Mouse (Mus musculus): ENCODE data around the gene Hoxc13. TPM values are rescaled to one million over a fixed set of nuclear protein-coding genes. Genes with fewer than 3 reads are reported as not detected.

Gene Hoxc13
- total and polyA plus RNA-seq, 3 experiments, result not detected

DNA sequence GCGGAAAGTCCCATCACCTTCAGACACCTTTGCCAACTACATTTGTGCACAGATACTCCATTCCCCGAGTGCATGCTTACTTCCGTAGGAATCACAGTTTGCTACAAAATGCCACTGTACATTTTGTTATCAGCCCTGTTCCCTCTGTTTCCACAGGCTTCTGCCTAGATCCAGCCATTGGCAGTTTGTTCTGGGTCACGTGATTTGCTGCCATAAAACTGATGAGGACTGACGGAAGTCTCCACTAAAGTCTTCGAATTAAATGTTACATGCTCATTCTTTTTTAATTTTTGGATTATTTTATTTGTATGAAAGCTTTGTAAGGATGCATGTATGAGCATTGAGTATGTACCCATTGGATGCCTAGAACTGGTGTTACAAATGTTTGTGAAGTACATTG, 25.8 kb upstream of the Hoxc13 start:
- Histone ChIP-seq H3K27ac (ENCODE audit: control insufficient read depth, low read depth, low read length) (no peak overlapping the region), H3K36me3 (ENCODE audit: control insufficient read depth in 1 of 2, insufficient read depth in 2 of 2, low read length in 2 of 2) (no peaks in the 10 kb centered on the region), H3K9ac (ENCODE audit: control insufficient read depth, low read depth, low read length, poor library complexity, severe bottlenecking) (no peak overlapping the region), H3K4me3 (ENCODE audit: control insufficient read depth in 1 of 2, insufficient read depth in 1 of 2, low read depth in 2 of 2, low read length in 2 of 2) (no peak overlapping the region), H3K4me1 (ENCODE audit: control insufficient read depth in 1 of 2, insufficient read depth in 2 of 2, low read length in 2 of 2) (no peaks in the 10 kb centered on the region; a peak in 1 of 4 replicates), H3K9me3 (replicated peaks; ENCODE audit: insufficient read depth, low read length) (no peaks in the 10 kb centered on the region), H3K27me3 (ENCODE audit: control insufficient read depth in 1 of 2, insufficient read depth in 2 of 2, low read length in 2 of 2) (peaks cover 30 to 33% of the 10 kb centered on the region in 2 experiments), H3K79me2 (ENCODE audit: control insufficient read depth, insufficient read depth, low read length, poor library complexity) (no peaks in the 10 kb centered on the region)
- TF ChIP-seq JUND (IDR thresholded peaks at IDR 0.05; ENCODE audit: low read depth, low read length) (no peak), USF1 (IDR thresholded peaks at IDR 0.05; ENCODE audit: low read depth, low read length) (peak; percentile 72)
- no peak for DNase-seq (ENCODE audit: low read depth, low spot score)

DNA sequence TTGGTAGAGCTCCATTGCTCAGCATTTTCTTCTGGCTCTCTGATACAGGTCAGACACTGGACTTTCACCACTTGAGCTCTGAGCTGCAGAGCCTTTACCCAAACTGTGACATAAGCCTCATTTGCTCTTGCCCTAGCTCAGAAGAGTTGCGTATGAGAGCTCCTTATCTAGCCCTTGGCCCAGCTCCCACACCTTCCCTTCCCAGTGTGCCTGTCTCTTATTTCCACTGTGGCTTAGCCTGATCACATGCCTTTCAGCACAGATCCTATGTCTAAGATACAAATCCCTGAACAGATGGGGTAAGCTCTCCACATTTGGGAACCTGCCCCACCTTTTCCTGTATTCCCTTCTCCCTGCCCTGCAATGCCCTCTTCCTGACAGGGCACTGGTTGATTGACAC, 16.0 kb upstream of the Hoxc13 start:
- no peaks in the 10 kb centered on the region for H3K9me3 ChIP-seq (replicated peaks; ENCODE audit: insufficient read depth, low read length)
- H3K4me3 ChIP-seq (ENCODE audit: control insufficient read depth in 1 of 2, insufficient read depth in 1 of 2, low read depth in 2 of 2, low read length in 2 of 2), result no peak overlapping the region
- H3K36me3 ChIP-seq (ENCODE audit: control insufficient read depth in 1 of 2, insufficient read depth in 2 of 2, low read length in 2 of 2), result no peaks in the 10 kb centered on the region
- peaks cover 2 to 6% of the 10 kb centered on the region in 2 experiments; a peak in 2 of 4 replicates for H3K4me1 ChIP-seq (ENCODE audit: control insufficient read depth in 1 of 2, insufficient read depth in 2 of 2, low read length in 2 of 2)
- no peak for TF ChIP-seq POLR2AphosphoS5 (IDR thresholded peaks at IDR 0.05; ENCODE audit: borderline replicate concordance, low read depth, low read length)
- TF ChIP-seq NELFE (IDR thresholded peaks at IDR 0.05; ENCODE audit: low read depth, low read length), result no peak
- TF ChIP-seq GATA1 (IDR thresholded peaks at IDR 0.05; ENCODE audit: low read depth, low read length), result 0 out of 2 replicates have a peak, but pooled peaks have one; percentile 20
- no peak for TF ChIP-seq JUND (IDR thresholded peaks at IDR 0.05; ENCODE audit: low read depth, low read length)
- peak; percentile 31; the same call in 1 of the 2 replicates for TF ChIP-seq USF1 (IDR thresholded peaks at IDR 0.05; ENCODE audit: low read depth, low read length)
- no peak overlapping the region for H3K27ac ChIP-seq (ENCODE audit: control insufficient read depth, low read depth, low read length)
- DNase-seq (ENCODE audit: low read depth, low spot score), result peak; percentile 44
- H3K79me2 ChIP-seq (ENCODE audit: control insufficient read depth, insufficient read depth, low read length, poor library complexity), result no peaks in the 10 kb centered on the region
- H3K27me3 ChIP-seq (ENCODE audit: control insufficient read depth in 1 of 2, insufficient read depth in 2 of 2, low read length in 2 of 2), result peaks cover 10 to 38% of the 10 kb centered on the region in 2 experiments
- H3K9ac ChIP-seq (ENCODE audit: control insufficient read depth, low read depth, low read length, poor library complexity, severe bottlenecking), result no peak overlapping the region

DNA sequence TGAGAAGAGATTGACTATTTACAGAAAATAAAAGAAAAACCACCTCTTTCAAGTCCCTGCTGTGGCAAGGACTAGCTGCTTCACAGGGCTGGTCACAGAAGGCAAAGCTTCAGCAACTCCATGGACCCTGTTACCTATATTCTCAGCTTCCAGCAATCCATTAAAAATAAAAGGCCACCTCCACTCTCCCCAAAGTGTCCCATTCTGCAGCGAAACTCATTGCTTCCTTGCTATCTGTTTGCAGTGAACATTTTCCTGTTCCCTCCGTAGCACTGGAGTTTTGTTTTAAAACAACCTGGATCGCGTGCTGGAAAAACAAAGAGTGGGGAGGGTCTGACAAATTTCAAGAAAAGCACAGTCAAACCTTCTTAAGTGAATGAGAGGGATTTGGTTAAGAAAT, 11.4 kb upstream of the Hoxc13 start:
- Histone ChIP-seq H3K9ac (ENCODE audit: control insufficient read depth, low read depth, low read length, poor library complexity, severe bottlenecking) (no peak overlapping the region), H3K4me1 (ENCODE audit: control insufficient read depth in 1 of 2, insufficient read depth in 2 of 2, low read length in 2 of 2) (peaks cover 2 to 6% of the 10 kb centered on the region in 2 experiments; a peak in 2 of 4 replicates), H3K79me2 (ENCODE audit: control insufficient read depth, insufficient read depth, low read length, poor library complexity) (no peaks in the 10 kb centered on the region), H3K36me3 (ENCODE audit: control insufficient read depth in 1 of 2, insufficient read depth in 2 of 2, low read length in 2 of 2) (no peaks in the 10 kb centered on the region), H3K27ac (ENCODE audit: control insufficient read depth, low read depth, low read length) (no peak overlapping the region), H3K4me3 (ENCODE audit: control insufficient read depth in 1 of 2, insufficient read depth in 1 of 2, low read depth in 2 of 2, low read length in 2 of 2) (no peak overlapping the region), H3K9me3 (replicated peaks; ENCODE audit: insufficient read depth, low read length) (no peaks in the 10 kb centered on the region), H3K27me3 (ENCODE audit: control insufficient read depth in 1 of 2, insufficient read depth in 2 of 2, low read length in 2 of 2) (peaks cover 19 to 46% of the 10 kb centered on the region in 2 experiments)
- no peak for DNase-seq (ENCODE audit: low read depth, low spot score)
- no peak for TF ChIP-seq USF2 (IDR thresholded peaks at IDR 0.05; ENCODE audit: borderline replicate concordance in 1 of 2, insufficient read depth in 1 of 2, low read depth in 1 of 2, low read length in 2 of 2)

DNA sequence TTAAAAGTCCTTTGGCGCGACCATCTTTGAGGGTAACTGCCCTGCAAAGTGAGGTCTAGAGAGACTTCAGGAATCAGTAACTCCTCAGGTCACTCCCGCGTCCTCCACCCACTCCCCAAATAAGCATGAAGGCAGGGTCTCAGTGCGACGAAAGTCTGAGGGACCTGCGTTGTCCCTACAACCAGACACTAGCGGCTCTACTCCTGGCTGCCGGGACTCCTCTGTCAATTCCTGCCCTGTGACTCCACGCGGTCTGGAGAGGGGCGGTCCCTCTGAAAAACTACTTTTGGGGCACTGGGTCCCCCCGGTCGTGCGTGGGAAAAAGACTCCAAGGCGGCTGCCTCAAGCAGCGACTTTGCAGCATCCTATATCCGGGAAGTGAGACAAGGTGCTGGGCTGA, 10.9 kb upstream of the Hoxc13 start:
- H3K27ac ChIP-seq (ENCODE audit: control insufficient read depth, low read depth, low read length), result no peak overlapping the region
- no peaks in the 10 kb centered on the region for H3K36me3 ChIP-seq (ENCODE audit: control insufficient read depth in 1 of 2, insufficient read depth in 2 of 2, low read length in 2 of 2)
- H3K4me1 ChIP-seq (ENCODE audit: control insufficient read depth in 1 of 2, insufficient read depth in 2 of 2, low read length in 2 of 2), result 0 out of 4 replicates have a peak, but pooled peaks cover 0 to 2% of the 10 kb centered on the region in 2 experiments
- H3K9me3 ChIP-seq (replicated peaks; ENCODE audit: insufficient read depth, low read length), result no peaks in the 10 kb centered on the region
- no peaks in the 10 kb centered on the region for H3K79me2 ChIP-seq (ENCODE audit: control insufficient read depth, insufficient read depth, low read length, poor library complexity)
- no peak overlapping the region for H3K4me3 ChIP-seq (ENCODE audit: control insufficient read depth in 1 of 2, insufficient read depth in 1 of 2, low read depth in 2 of 2, low read length in 2 of 2)
- TF ChIP-seq ZKSCAN1 (IDR thresholded peaks at IDR 0.05; ENCODE audit: low read depth, low read length), result no peak
- TF ChIP-seq ELF1 (IDR thresholded peaks at IDR 0.05; ENCODE audit: low read depth, low read length), result no peak
- TF ChIP-seq BHLHE40 (IDR thresholded peaks at IDR 0.05; ENCODE audit: borderline replicate concordance, low read depth, low read length), result no peak
- TF ChIP-seq MAZ (IDR thresholded peaks at IDR 0.05; ENCODE audit: low read depth, low read length), result no peak
- TF ChIP-seq ETS1 (IDR thresholded peaks at IDR 0.05; ENCODE audit: low read depth, low read length), result no peak
- no peak for TF ChIP-seq HCFC1 (IDR thresholded peaks at IDR 0.05; ENCODE audit: low read depth, low read length)
- peaks cover 19 to 50% of the 10 kb centered on the region in 2 experiments for H3K27me3 ChIP-seq (ENCODE audit: control insufficient read depth in 1 of 2, insufficient read depth in 2 of 2, low read length in 2 of 2)
- no peak overlapping the region for H3K9ac ChIP-seq (ENCODE audit: control insufficient read depth, low read depth, low read length, poor library complexity, severe bottlenecking)
- DNase-seq (ENCODE audit: low read depth, low spot score), result no peak

All from MEL (cell line).